ENCODE assay signal across 43 mouse cellular contexts in genomic region chr5:87311392-87311791, GRCm38 (mm10). TPM values are rescaled to one million over a fixed set of nuclear protein-coding genes. Genes with fewer than 3 reads are reported as not detected.
DNase-seq lines count a peak whose midpoint lies in the region; ATAC-seq and TF ChIP-seq lines count a peak whose summit lies in the region.
"Had no signal": no experiment of that assay in that cellular context is flagged by ENCODE, and none has a peak within 500 bp of the region (broad histone marks: within the 10 kb centered on the region; RNA-seq: fewer than 3 reads in every experiment).

No protein-coding gene starts in this region.

- no peak for ATAC-seq in liver, embryonic 12.5 days
- ATAC-seq in heart, embryonic 12.5 days (ENCODE audit: insufficient number of reproducible peaks, low FRiP score), result no peak
- no peak for ATAC-seq in lung, postnatal 0 days
- ATAC-seq: activated CD4-positive, CD25-positive, alpha-beta regulatory T cell, adult 4 months; CD4-positive, CD25-positive, alpha-beta regulatory T cell, adult 4 months; forebrain, embryonic 16.5 days; hindbrain, embryonic 16.5 days had no signal

- TF ChIP-seq POLR2A in liver, adult 2 months (IDR thresholded peaks at IDR 0.05; ENCODE audit: extremely low read depth, insufficient read depth, low read length), result no peak

- H3K9me3 ChIP-seq in liver, embryonic 12.5 days (replicated peaks), result no peaks in the 10 kb centered on the region
- no peaks in the 10 kb centered on the region; the same call in 1 of the 2 replicates for H3K9me3 ChIP-seq in heart, embryonic 12.5 days (replicated peaks)
- H3K9me3 ChIP-seq in lung, postnatal 0 days (ENCODE audit: low read length), result no peaks in the 10 kb centered on the region
- H3K9me3 ChIP-seq: lung, embryonic 15.5 days; midbrain, embryonic 12.5 days; neural tube, embryonic 13.5 days had no signal

- peak; percentile 58 for TF ChIP-seq CTCF in liver, adult 2 months (IDR thresholded peaks at IDR 0.05; ENCODE audit: low read depth, low read length)
- no peak for TF ChIP-seq CTCF in lung, postnatal 0 days (IDR thresholded peaks at IDR 0.05)

- no peak overlapping the region for H3K4me2 ChIP-seq in liver, embryonic 12.5 days
- no peak overlapping the region for H3K4me2 ChIP-seq in heart, embryonic 12.5 days
- no peak overlapping the region for H3K4me2 ChIP-seq in lung, postnatal 0 days (replicated peaks; ENCODE audit: low read depth, low read length)
- H3K4me2 ChIP-seq: embryonic facial prominence, embryonic 13.5 days; heart, embryonic 13.5 days; lung, embryonic 15.5 days; midbrain, embryonic 12.5 days; neural tube, embryonic 13.5 days had no signal

- WGBS in liver, adult 2 months, result 94% methylated on average over 12 of the region's 12 CpGs
- 74% methylated on average over 12 of the region's 12 CpGs for WGBS in liver, embryonic 12.5 days (ENCODE audit: insufficient replicate concordance)
- WGBS in heart, embryonic 12.5 days, result 83% methylated on average over 12 of the region's 12 CpGs
- WGBS in lung, postnatal 0 days, result 90% methylated on average over 12 of the region's 12 CpGs

- no peak overlapping the region for H3K4me3 ChIP-seq in liver, adult 2 months (ENCODE audit: insufficient read depth, low read depth, low read length)
- H3K4me3 ChIP-seq in liver, embryonic 12.5 days, result no peak overlapping the region
- H3K4me3 ChIP-seq in heart, embryonic 12.5 days, result no peak overlapping the region
- no peak overlapping the region for H3K4me3 ChIP-seq in lung, postnatal 0 days (ENCODE audit: low read depth, low read length)
- H3K4me3 ChIP-seq: embryonic facial prominence, embryonic 13.5 days; forebrain, embryonic 10.5 days; gastrocnemius, adult 2 months; heart, adult 2 months; heart, embryonic 13.5 days; layer of hippocampus, adult 2 months; lung, embryonic 15.5 days; midbrain, embryonic 12.5 days; neural tube, embryonic 13.5 days had no signal

- no peaks in the 10 kb centered on the region for H3K36me3 ChIP-seq in liver, adult 2 months (ENCODE audit: control insufficient read depth, insufficient read depth, low read length)
- no peaks in the 10 kb centered on the region for H3K36me3 ChIP-seq in liver, embryonic 12.5 days
- H3K36me3 ChIP-seq in heart, embryonic 12.5 days, result no peaks in the 10 kb centered on the region
- no peaks in the 10 kb centered on the region for H3K36me3 ChIP-seq in lung, postnatal 0 days (ENCODE audit: insufficient read depth, low read length)
- H3K36me3 ChIP-seq: embryonic facial prominence, embryonic 13.5 days; forebrain, embryonic 10.5 days; G1E; heart, embryonic 13.5 days; lung, embryonic 15.5 days; midbrain, embryonic 12.5 days; neural tube, embryonic 13.5 days had no signal

- TF ChIP-seq EP300 in lung, postnatal 0 days (IDR thresholded peaks at IDR 0.05), result no peak

- peak; percentile 2 for DNase-seq in embryo, embryonic 9.5 days (ENCODE audit: extremely low spot score)
- no peak for DNase-seq in embryo, embryonic 10.5 days (ENCODE audit: low spot score)
- DNase-seq in liver, adult 2 months (ENCODE audit: extremely low read depth, low read depth, low spot score), result peak; percentile 44
- DNase-seq in ES-CJ7 (ENCODE audit: low read depth, low spot score), result peak; percentile 22
- DNase-seq in ZHBTc4 (ENCODE audit: low read depth, low spot score), result peak; percentile 35
- DNase-seq in lung, postnatal 0 days (ENCODE audit: low spot score), result no peak
- DNase-seq: adrenal gland, adult 2 months; cerebellum, adult 11 months; cerebellum, adult 9-10 months; cerebellum, postnatal 36 days; embryo, embryonic 11 days; gastrocnemius, adult 2 months; heart, adult 2 months; heart, postnatal 10 days; liver; lung, postnatal 36 days; right cerebral cortex, postnatal 4 days; thymus, postnatal 14 days had no signal

- no peaks in the 10 kb centered on the region for H3K27me3 ChIP-seq in liver, adult 2 months (ENCODE audit: control insufficient read depth, insufficient read depth, low read length)
- H3K27me3 ChIP-seq in liver, embryonic 12.5 days (replicated peaks), result no peaks in the 10 kb centered on the region
- no peaks in the 10 kb centered on the region for H3K27me3 ChIP-seq in heart, embryonic 12.5 days (replicated peaks)
- H3K27me3 ChIP-seq in lung, postnatal 0 days (replicated peaks; ENCODE audit: insufficient read depth, low read length), result no peaks in the 10 kb centered on the region
- H3K27me3 ChIP-seq: embryonic facial prominence, embryonic 13.5 days; heart, embryonic 13.5 days; lung, embryonic 15.5 days; midbrain, embryonic 12.5 days; neural tube, embryonic 13.5 days had no signal

- no peak overlapping the region for H3K9ac ChIP-seq in liver, adult 2 months (ENCODE audit: low read depth, low read length)
- no peak overlapping the region for H3K9ac ChIP-seq in liver, embryonic 12.5 days
- no peak overlapping the region for H3K9ac ChIP-seq in heart, embryonic 12.5 days
- no peak overlapping the region for H3K9ac ChIP-seq in lung, postnatal 0 days (replicated peaks; ENCODE audit: low read depth)
- H3K9ac ChIP-seq: embryonic facial prominence, embryonic 13.5 days; heart, embryonic 13.5 days; lung, embryonic 15.5 days; midbrain, embryonic 12.5 days; neural tube, embryonic 13.5 days had no signal

- no peak overlapping the region for H3K27ac ChIP-seq in liver, adult 2 months (replicated peaks; ENCODE audit: insufficient read depth, low read depth, low read length)
- H3K27ac ChIP-seq in liver, embryonic 12.5 days, result no peak overlapping the region
- H3K27ac ChIP-seq in heart, embryonic 12.5 days (ENCODE audit: poor library complexity, severe bottlenecking), result no peak overlapping the region
- no peak overlapping the region for H3K27ac ChIP-seq in lung, postnatal 0 days (ENCODE audit: low read length)
- H3K27ac ChIP-seq: embryonic facial prominence, embryonic 13.5 days; forebrain, embryonic 10.5 days; gastrocnemius, adult 2 months; heart, adult 2 months; heart, embryonic 13.5 days; layer of hippocampus, adult 2 months; lung, embryonic 15.5 days; midbrain, embryonic 12.5 days; neural tube, embryonic 13.5 days had no signal

- no peaks in the 10 kb centered on the region for H3K79me2 ChIP-seq in liver, adult 2 months (ENCODE audit: control insufficient read depth, insufficient read depth, low read length)

- no peaks in the 10 kb centered on the region for H3K4me1 ChIP-seq in liver, adult 2 months (ENCODE audit: control insufficient read depth, insufficient read depth, low read length)
- no peaks in the 10 kb centered on the region for H3K4me1 ChIP-seq in liver, embryonic 12.5 days
- H3K4me1 ChIP-seq in heart, embryonic 12.5 days (replicated peaks), result no peaks in the 10 kb centered on the region
- H3K4me1 ChIP-seq in lung, postnatal 0 days (ENCODE audit: insufficient read depth, low read depth, low read length), result no peaks in the 10 kb centered on the region
- H3K4me1 ChIP-seq: embryonic facial prominence, embryonic 13.5 days; forebrain, embryonic 10.5 days; heart, embryonic 13.5 days; lung, embryonic 15.5 days; midbrain, embryonic 12.5 days; neural tube, embryonic 13.5 days had no signal

RNA-seq across cellular contexts. Expression of gene Ugt2a3, which starts 25.6 kb away (rescaled TPM):
- total RNA-seq in liver, adult 2 months (2014; rRNA removed), result 509 and 549 TPM in 2 replicates
- 108 and 121 TPM in 2 replicates for polyA plus RNA-seq in liver, adult 2 months (2012; rRNA removed)
- not detected in 2 replicates for polyA plus RNA-seq in liver, embryonic 12.5 days (2016; fragmentation: Nextera tagmentation; extraction: Ambion mirVana)
- polyA plus RNA-seq in heart, embryonic 12.5 days (2016; fragmentation: Nextera tagmentation; extraction: Ambion mirVana), result not detected in 2 replicates
- polyA plus RNA-seq in lung, postnatal 0 days (2015; fragmentation: Nextera tagmentation; extraction: Ambion mirVana), result not detected in 2 replicates
- total RNA-seq: gastrocnemius, adult 2 months; gastrocnemius, postnatal 4 days; heart, adult 2 months; heart, postnatal 10 days; hematopoietic stem cell, adult 5-6 weeks; layer of hippocampus, adult 2 months; layer of hippocampus, postnatal 25 days; left cerebral cortex, postnatal 10 days; megakaryocyte, adult 5-6 weeks had no signal
- polyA plus RNA-seq: activated CD4-positive, CD25-positive, alpha-beta regulatory T cell, adult 4 months; adrenal gland, adult 2 months; CD4-positive, CD25-positive, alpha-beta regulatory T cell, adult 4 months; embryonic facial prominence, embryonic 13.5 days; forebrain, embryonic 10.5 days; forebrain, embryonic 16.5 days; G1E; heart, adult 2 months; heart, embryonic 13.5 days; hindbrain, embryonic 16.5 days; kidney, embryonic 14.5 days; limb, embryonic 11.5 days; lung, embryonic 15.5 days; midbrain, embryonic 12.5 days; neural tube, embryonic 13.5 days; spleen, adult 2 months; testis, adult 2 months had no signal

RNA-seq across cellular contexts. Expression of gene Ugt2b37, which starts 56.8 kb away (rescaled TPM):
- total RNA-seq in liver, adult 2 months (2014; rRNA removed), result 5.4 and 23.8 TPM in 2 replicates
- 1.7 and 3.0 TPM in 2 replicates for polyA plus RNA-seq in liver, adult 2 months (2012; rRNA removed)
- polyA plus RNA-seq in liver, embryonic 12.5 days (2016; fragmentation: Nextera tagmentation; extraction: Ambion mirVana), result not detected in 2 replicates
- polyA plus RNA-seq in heart, embryonic 12.5 days (2016; fragmentation: Nextera tagmentation; extraction: Ambion mirVana), result not detected in 2 replicates
- polyA plus RNA-seq in lung, postnatal 0 days (2015; fragmentation: Nextera tagmentation; extraction: Ambion mirVana), result not detected in 2 replicates
- total RNA-seq: gastrocnemius, adult 2 months; gastrocnemius, postnatal 4 days; heart, adult 2 months; heart, postnatal 10 days; hematopoietic stem cell, adult 5-6 weeks; layer of hippocampus, adult 2 months; layer of hippocampus, postnatal 25 days; left cerebral cortex, postnatal 10 days; megakaryocyte, adult 5-6 weeks had no signal
- polyA plus RNA-seq: activated CD4-positive, CD25-positive, alpha-beta regulatory T cell, adult 4 months; adrenal gland, adult 2 months; embryonic facial prominence, embryonic 13.5 days; forebrain, embryonic 10.5 days; forebrain, embryonic 16.5 days; G1E; heart, adult 2 months; heart, embryonic 13.5 days; hindbrain, embryonic 16.5 days; intestine, embryonic 14.5 days; limb, embryonic 11.5 days; liver, embryonic 16.5 days; midbrain, embryonic 12.5 days; neural tube, embryonic 13.5 days; spleen, adult 2 months; testis, adult 2 months had no signal

Comparison
In these comparisons a context has a peak if more than half of its experiments do, and no peak if none do; other contexts are left out.
1. DNase-seq: peak in embryo, embryonic 9.5 days (single experiment), liver, adult 2 months (single experiment), ES-CJ7 (single experiment) and ZHBTc4 (single experiment); none in embryo, embryonic 10.5 days (single experiment) and lung, postnatal 0 days (single experiment).
2. RNA of gene Ugt2a3, which starts 25.6 kb away (polyA plus RNA-seq): 108 to 121 TPM in liver, adult 2 months; not detected in liver, embryonic 12.5 days, not detected in heart, embryonic 12.5 days and not detected in lung, postnatal 0 days; every median in the first group is over 100 times any median in the second.